Mouse (Mus musculus): ENCODE data around the gene Fth1.

Gene Fth1

GRCm38 (mm10) chr19:10022414-10023303 lies 42.3 kb downstream of the Fth1 start:
- peak; percentile 50 to 63 for DNase-seq (ENCODE audit: low spot score in 2 of 2)

- DNase-seq (ENCODE audit: low spot score in 2 of 2), result no peak
Observed at GRCm38 (mm10) chr19:10023304-10023758, 42.9 kb downstream of the Fth1 start.

GRCm38 (mm10) chr19:10025169-10025875 lies 44.9 kb downstream of the Fth1 start:
- DNase-seq (ENCODE audit: low spot score in 2 of 2), result peak; percentile 59 to 63

GRCm38 (mm10) chr19:10029746-10030145 lies 49.3 kb downstream of the Fth1 start:
- no peak for DNase-seq (ENCODE audit: low spot score in 2 of 2)

GRCm38 (mm10) chr19:10033211-10033973 lies 53.0 kb downstream of the Fth1 start:
- DNase-seq (ENCODE audit: low spot score in 2 of 2), result peak in 1 of 2 experiments; percentile 59

GRCm38 (mm10) chr19:10034356-10034755 lies 54.0 kb downstream of the Fth1 start:
- DNase-seq (ENCODE audit: low spot score in 2 of 2), result peak in 1 of 2 experiments; percentile 23
